Mouse (Mus musculus) heart, embryonic 13.5 days (tissue): ENCODE data around the gene Ccdc160. TPM values are rescaled to one million over a fixed set of nuclear protein-coding genes. Genes with fewer than 3 reads are reported as not detected.

Source experiments
- ATAC-seq: fragments of 200-750 bp; cut with Nextera tagmentation; 2 replicates; pipeline ENCODE4 v1.8.0; 2017; ENCODE audit warnings: moderate TSS enrichment; ENCODE audit not compliant: insufficient number of reproducible peaks, low FRiP score, low TSS enrichment; ENCODE audit errors: extremely low read depth
- H3K27ac ChIP-seq: fragments of 300-500 bp; sonication (generic); replicated peaks from 2 replicates; pipeline ENCODE4 v1.5.1; 2015; ENCODE audit warnings: moderate library complexity, mild to moderate bottlenecking, inconsistent platforms
- H3K27me3 ChIP-seq: fragments of 300-500 bp; sonication (generic); replicated peaks from 2 replicates; pipeline ENCODE4 v1.6.1; 2015; ENCODE audit warnings: mild to moderate bottlenecking, inconsistent platforms
- H3K36me3 ChIP-seq: fragments of 300-500 bp; sonication (generic); 2 replicates; pipeline ENCODE4 v1.6.1; 2015; ENCODE audit warnings: mild to moderate bottlenecking, inconsistent platforms
- H3K4me1 ChIP-seq: fragments of 300-500 bp; sonication (generic); 2 replicates; pipeline ENCODE4 v1.6.1; 2015; ENCODE audit warnings: inconsistent platforms
- H3K4me2 ChIP-seq: fragments of 300-500 bp; sonication (generic); 2 replicates; pipeline ENCODE4 v1.6.1; 2015; ENCODE audit warnings: inconsistent platforms, mild to moderate bottlenecking, moderate library complexity
- H3K4me3 ChIP-seq: fragments of 300-500 bp; sonication (generic); 2 replicates; pipeline ENCODE4 v1.5.1; 2015; ENCODE audit warnings: moderate library complexity, mild to moderate bottlenecking, inconsistent platforms
- H3K9ac ChIP-seq: fragments of 300-500 bp; sonication (generic); 2 replicates; pipeline ENCODE4 v1.6.1; 2015; ENCODE audit warnings: inconsistent platforms, mild to moderate bottlenecking, moderate library complexity
- H3K9me3 ChIP-seq: fragments of 300-500 bp; sonication (generic); 2 replicates; pipeline ENCODE4 v1.6.1; 2016; ENCODE audit warnings: inconsistent platforms
- WGBS: fragments of 180-500 bp; shearing (Covaris S2); methylation state at CpG from one replicate; pipeline ENCODE4 v1.1.7; 2015; ENCODE audit warnings: mixed read lengths; 5-methylcytosine and 5-hydroxymethylcytosine counted together
- polyA plus RNA-seq: library from polyadenylated mRNA; unstranded; fragments of >200 nt; fragmentation: Nextera tagmentation; extraction: Ambion mirVana; gene quantifications from 2 replicates; pipeline ENCODE4 v1.2.1, GENCODE M21; 2015

The Ccdc160 gene
- polyA plus RNA-seq = 0.41 and 0.62 TPM in 2 replicates

DNA sequence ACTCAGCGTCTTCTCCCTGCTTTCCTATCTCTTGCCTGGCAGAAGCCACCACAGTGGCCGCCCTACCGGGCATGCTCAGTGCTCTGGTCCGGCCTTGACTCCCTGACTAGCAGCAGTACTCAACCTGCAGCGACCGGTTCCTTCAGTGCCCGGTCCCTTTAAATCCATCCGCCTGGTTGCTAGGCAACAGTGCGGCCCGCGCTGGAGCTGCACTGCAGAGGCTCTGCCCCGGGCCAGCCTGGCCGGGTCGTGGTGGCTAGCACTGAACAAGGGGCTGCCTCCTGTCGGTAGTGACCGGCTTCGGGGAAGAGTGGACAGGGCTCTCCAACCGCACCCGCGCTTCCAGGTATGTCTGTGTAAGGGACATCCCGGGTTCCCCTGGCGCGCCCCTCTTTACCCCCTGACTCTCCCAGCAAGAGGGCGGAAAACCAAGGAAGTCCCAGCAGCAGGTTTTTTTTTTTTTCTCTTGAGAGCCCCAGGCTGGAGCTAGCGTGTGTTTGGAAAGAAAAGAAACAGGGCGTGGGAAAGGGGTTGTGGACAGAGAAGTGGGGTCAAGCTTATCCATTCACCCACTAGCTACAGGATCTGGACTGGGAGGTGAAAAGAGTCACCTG is at the start of gene Ccdc160:
Gene Ccdc160, plus strand, starts transcription at position 221 of the 614 bp plus-strand sequence.
- Histone ChIP-seq H3K4me3 (peak within 1 kb of the TSS; percentile 51), H3K9me3 (no peaks in the 10 kb centered on the region), H3K4me2 (peak within 1 kb of the TSS; percentile 68), H3K9ac (peak within 1 kb of the TSS; percentile 69), H3K27me3 (no peaks in the 10 kb centered on the region), H3K27ac (no peak within 1 kb of the TSS), H3K36me3 (no peaks in the 10 kb centered on the region), H3K4me1 (no peaks in the 10 kb centered on the region)
- no peak for ATAC-seq
- 13% methylated on average over 21 of the region's 26 CpGs for WGBS

DNA sequence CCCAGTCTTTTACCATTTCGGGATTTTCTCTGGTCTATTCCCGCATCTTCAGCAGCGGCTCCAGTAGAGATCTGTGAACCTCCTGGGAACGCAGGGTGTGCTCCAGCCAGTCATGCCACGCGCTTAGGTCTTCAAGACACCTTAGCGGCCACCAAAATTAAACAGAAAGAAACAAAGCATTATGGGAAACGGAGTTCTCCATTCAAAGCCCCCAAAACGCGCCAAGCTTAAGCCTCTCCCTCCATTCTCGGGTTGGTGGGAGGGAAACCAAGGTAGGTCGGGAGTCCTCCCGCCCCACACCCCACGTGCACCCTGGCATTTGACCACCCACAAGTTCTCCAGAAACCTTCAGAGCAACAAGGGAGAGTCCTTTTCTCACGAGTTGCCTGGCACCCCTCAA is 47.2 kb upstream of the Ccdc160 start:
- no peaks in the 10 kb centered on the region for H3K4me1 ChIP-seq
- peak overlapping the region; percentile 55 for H3K4me3 ChIP-seq
- H3K9me3 ChIP-seq = no peaks in the 10 kb centered on the region
- H3K36me3 ChIP-seq = no peaks in the 10 kb centered on the region
- peaks cover 46% of the 10 kb centered on the region for H3K27me3 ChIP-seq
- WGBS = 12% methylated on average over 15 of the region's 15 CpGs
- H3K9ac ChIP-seq = peak overlapping the region; percentile 44; the same call in 1 of the 2 replicates
- ATAC-seq = no peak
- H3K4me2 ChIP-seq = peak overlapping the region; percentile 86
- no peak overlapping the region for H3K27ac ChIP-seq

DNA sequence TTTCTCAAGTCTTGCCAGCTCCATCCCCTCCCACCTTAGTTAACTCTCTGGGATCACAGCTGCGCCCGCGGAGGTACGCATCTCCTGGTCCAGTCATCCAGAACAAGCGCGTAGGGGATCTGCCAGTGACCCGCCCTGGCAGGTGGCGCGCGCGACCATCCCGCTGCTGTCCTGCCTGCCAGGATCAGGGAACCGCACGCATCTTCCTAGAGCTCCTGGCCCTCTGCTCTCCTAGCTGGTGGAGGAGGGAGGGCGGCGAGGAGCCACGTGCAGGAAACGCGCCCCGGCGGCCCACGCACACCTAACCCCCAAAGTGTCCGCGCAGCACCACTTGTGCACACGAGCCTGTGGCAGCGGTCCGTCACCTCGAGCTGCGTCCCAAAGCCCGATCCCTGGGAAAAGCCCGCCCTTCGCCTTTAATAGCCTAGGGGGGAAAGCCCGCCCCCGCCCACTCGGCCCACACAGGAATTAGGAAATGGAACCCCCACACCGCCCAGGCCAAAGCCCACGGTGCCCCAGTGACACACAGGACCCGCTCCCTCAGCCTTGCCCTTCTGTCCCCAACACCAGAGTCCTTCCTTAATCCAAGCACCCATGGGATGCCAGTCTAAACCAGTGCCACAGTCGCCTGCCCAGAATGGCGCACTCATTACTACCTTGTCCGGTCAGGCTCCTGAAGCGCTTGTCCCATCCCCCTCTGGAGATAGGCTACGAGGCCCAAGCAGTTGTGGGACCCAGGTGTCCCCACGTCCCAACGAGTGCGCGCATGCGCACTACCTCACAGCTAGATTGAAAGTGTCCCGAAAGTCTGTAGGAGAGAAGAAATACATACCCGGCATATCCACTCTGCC is 46.6 kb upstream of the Ccdc160 start:
- no peak overlapping the region for H3K27ac ChIP-seq
- H3K4me2 ChIP-seq = peak overlapping the region; percentile 86
- H3K27me3 ChIP-seq = peaks cover 46% of the 10 kb centered on the region
- no peaks in the 10 kb centered on the region for H3K9me3 ChIP-seq
- 13% methylated on average over 47 of the region's 50 CpGs for WGBS
- H3K4me1 ChIP-seq = no peaks in the 10 kb centered on the region
- peak overlapping the region; percentile 44 for H3K9ac ChIP-seq
- H3K36me3 ChIP-seq = no peaks in the 10 kb centered on the region
- ATAC-seq = no peak
- peak overlapping the region; percentile 55 for H3K4me3 ChIP-seq

DNA sequence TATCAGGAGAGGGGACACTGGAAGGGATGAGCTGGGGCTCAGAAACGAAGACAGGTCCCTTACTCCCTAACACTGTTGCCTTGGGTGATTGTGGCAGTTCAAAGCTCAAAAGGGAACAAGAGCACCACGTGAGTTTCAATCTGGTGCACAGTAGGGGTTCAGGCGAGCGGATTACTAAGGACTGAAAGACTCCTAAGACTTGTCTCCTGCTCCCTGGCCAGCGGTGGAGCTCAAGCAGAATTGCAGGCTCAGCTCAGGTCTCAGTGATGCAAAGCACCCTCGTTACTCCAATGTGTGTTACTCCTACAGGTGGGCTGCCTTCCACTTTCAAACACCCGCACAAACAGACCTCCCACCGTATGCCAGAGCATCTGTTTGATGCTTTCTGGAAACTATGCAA is 45.5 kb upstream of the Ccdc160 start:
- Histone ChIP-seq H3K27ac (no peak overlapping the region), H3K4me3 (no peak overlapping the region), H3K36me3 (no peaks in the 10 kb centered on the region), H3K27me3 (peaks cover 46% of the 10 kb centered on the region), H3K4me1 (no peaks in the 10 kb centered on the region), H3K9me3 (no peaks in the 10 kb centered on the region), H3K9ac (no peak overlapping the region), H3K4me2 (peak overlapping the region; percentile 86)
- ATAC-seq = no peak
- WGBS = 7% methylated on average over 8 of the region's 8 CpGs

DNA sequence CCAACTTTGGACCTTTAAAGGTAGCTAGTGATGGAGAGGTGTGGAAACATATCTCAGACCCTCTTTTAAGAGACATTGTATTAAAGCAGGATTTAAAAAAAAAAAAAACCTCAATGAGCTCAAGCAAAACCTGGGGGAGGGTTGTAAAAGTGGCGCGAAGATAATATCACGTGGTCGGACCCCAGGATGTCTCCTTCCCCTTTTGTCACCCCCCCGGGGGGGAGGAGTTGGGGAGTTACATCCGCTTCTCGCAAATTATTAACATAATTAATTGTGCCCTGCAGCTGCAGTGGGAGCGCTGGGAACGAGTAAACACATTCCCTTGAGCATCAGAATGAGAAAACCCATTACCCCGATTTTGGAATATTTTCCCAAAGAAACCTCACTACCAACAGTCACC is 45.1 kb upstream of the Ccdc160 start:
- Histone ChIP-seq H3K4me3 (no peak overlapping the region), H3K9me3 (no peaks in the 10 kb centered on the region), H3K9ac (no peak overlapping the region), H3K27me3 (peaks cover 46% of the 10 kb centered on the region), H3K36me3 (no peaks in the 10 kb centered on the region), H3K4me1 (no peaks in the 10 kb centered on the region), H3K4me2 (peak overlapping the region; percentile 86), H3K27ac (no peak overlapping the region)
- 21% methylated on average over 10 of the region's 10 CpGs for WGBS
- no peak for ATAC-seq

DNA sequence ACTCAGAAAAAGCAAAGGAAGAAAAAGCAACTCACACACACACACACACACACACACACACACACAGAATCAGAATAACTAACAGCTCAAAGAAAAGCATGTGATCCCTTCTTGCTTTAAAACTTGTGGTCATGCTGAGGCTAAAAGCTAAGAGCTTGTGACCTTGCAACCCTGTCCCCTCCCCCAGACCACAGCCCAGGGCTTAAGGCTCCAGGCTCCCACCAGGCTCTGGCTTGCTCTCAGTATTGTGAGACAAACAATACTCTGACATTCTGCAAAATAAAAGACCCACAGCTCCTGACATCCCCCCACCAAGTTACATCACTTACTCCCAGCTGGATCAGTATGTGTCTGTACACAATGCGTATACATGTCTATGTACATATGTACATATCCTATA is 44.2 kb upstream of the Ccdc160 start:
- Histone ChIP-seq H3K27ac (no peak overlapping the region), H3K9ac (no peak overlapping the region), H3K4me1 (no peaks in the 10 kb centered on the region), H3K4me3 (no peak overlapping the region), H3K27me3 (peaks cover 45% of the 10 kb centered on the region), H3K4me2 (no peak overlapping the region), H3K36me3 (no peaks in the 10 kb centered on the region), H3K9me3 (no peaks in the 10 kb centered on the region)
- 57% methylated on average over 1 of the region's 1 CpGs for WGBS
- ATAC-seq = no peak

DNA sequence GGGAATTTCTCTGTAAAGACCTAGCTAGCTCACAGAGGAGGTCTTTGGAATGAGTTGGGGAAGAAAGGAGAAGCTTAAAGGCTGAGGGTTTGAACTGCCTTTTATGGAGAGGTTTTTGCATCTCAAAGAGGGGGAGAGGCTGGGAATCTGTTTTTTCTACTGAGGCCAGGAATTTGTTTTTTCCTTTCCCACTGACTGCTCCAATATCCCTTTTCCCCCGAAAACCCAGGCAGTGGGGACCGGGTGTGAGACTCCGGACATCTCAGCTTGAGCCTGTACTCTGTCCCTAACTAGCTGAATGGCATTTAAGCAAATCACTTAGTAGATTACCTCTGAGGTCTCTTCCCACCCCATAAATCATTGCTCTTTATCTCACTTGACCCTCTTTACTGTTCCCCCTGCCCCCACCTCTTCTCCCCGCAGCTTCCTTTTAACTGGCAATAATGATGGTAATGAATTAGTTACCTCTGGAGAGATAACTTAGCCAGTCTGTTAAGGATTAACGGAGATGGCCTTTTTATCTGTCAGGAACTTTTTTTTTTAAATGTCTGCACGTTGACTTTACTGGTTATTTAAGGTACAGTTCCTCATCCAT is 37.4 kb upstream of the Ccdc160 start:
- WGBS = 12% methylated on average over 6 of the region's 6 CpGs
- no peaks in the 10 kb centered on the region for H3K36me3 ChIP-seq
- H3K27me3 ChIP-seq = peaks cover 7% of the 10 kb centered on the region; the same call in 1 of the 2 replicates
- no peaks in the 10 kb centered on the region for H3K9me3 ChIP-seq
- no peak overlapping the region for H3K9ac ChIP-seq
- no peak for ATAC-seq
- H3K4me2 ChIP-seq = no peak overlapping the region
- H3K27ac ChIP-seq = no peak overlapping the region
- no peak overlapping the region for H3K4me3 ChIP-seq
- H3K4me1 ChIP-seq = no peaks in the 10 kb centered on the region

DNA sequence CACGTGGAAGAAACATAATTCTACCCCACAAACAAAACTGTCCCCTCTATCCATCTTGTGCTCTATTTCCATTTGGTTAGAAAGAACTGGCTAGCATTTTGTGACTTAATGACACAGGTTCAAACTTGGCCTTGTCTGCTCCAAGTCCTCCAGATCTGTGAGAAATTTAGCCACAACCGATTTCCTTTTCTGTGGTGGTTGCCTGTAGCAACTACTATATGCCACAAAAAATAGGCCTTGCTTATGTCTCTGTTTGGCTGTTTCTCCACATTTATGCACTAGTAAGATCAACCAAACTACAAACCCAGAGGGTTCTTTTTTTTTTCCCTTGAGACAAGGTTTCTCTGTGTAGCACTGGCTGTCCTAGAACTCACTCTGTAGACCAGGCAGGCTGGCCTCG is 33.8 kb upstream of the Ccdc160 start:
- no peak overlapping the region for H3K9ac ChIP-seq
- no peak for ATAC-seq
- H3K27me3 ChIP-seq = peaks cover 7% of the 10 kb centered on the region; the same call in 1 of the 2 replicates
- H3K4me1 ChIP-seq = no peaks in the 10 kb centered on the region
- H3K4me3 ChIP-seq = no peak overlapping the region
- no peak overlapping the region for H3K4me2 ChIP-seq
- H3K27ac ChIP-seq = no peak overlapping the region
- H3K9me3 ChIP-seq = no peaks in the 10 kb centered on the region
- 63% methylated on average over 3 of the region's 3 CpGs for WGBS
- H3K36me3 ChIP-seq = no peaks in the 10 kb centered on the region

DNA sequence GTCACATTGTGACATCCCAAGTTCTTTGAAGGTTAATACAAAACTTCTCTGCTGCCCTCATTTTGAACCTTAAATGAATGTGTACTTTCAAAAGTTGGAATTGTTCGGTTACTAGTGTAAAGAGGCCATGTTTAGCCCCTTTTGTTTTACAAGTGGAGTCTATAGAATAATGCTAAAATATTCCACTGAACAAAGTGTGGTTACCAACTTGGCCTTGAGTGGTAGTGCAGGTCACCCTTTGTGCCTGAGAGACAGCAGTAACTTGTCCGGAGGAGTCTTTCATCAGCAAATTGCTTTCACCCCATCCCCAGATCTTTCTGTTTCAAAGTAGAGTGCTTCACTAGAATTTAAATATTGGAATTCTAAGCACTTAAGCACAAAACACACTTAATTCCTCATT is 31.8 kb upstream of the Ccdc160 start:
- 75% methylated on average over 2 of the region's 2 CpGs for WGBS

DNA sequence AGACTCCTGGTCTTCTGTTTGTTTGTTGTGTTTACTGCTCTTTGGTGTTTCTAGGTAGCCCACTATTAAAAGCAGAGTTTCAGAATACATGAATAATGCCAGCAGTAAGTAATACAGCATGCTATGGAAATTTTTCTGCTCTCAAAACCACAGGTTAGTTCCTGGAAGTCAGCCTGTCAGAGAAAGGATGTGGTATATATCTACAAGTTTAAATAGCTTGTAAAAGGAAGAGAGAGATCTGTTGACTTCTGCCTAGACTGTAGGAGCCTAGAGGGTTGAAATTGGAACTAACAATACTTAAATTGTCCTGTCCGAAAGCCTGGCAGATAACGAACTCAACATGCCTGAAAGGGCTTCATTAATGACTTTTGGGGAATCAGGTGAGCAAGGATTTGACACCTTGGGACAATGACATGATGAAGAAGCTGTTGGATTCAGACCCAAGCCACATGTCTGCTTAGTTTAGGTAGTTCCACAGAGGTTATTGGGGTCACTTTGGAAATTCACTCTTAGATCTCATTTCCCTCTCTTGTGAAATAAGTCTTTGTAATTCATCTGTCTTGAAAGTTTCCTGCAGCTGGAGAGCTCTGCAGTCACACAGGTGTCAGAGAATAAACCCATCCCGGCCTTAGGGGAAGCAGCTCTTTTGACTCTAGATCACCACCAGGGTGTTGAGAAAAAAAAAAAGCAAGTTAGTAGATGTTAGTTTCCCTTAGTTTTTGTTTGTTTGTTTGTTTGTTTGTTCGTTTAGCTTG is 30.6 kb upstream of the Ccdc160 start:
- WGBS = 50% methylated on average over 4 of the region's 4 CpGs
- H3K4me3 ChIP-seq = no peak overlapping the region
- no peak overlapping the region for H3K9ac ChIP-seq
- no peaks in the 10 kb centered on the region for H3K4me1 ChIP-seq
- H3K9me3 ChIP-seq = no peaks in the 10 kb centered on the region
- no peak overlapping the region for H3K27ac ChIP-seq
- no peaks in the 10 kb centered on the region for H3K27me3 ChIP-seq
- no peak overlapping the region for H3K4me2 ChIP-seq
- H3K36me3 ChIP-seq = no peaks in the 10 kb centered on the region
- no peak for ATAC-seq

More for the DNA sequence above, 31.8 kb upstream of the Ccdc160 start:
- no peaks in the 10 kb centered on the region for H3K4me1 ChIP-seq
- ATAC-seq = no peak
- no peak overlapping the region for H3K4me2 ChIP-seq
- no peak overlapping the region for H3K9ac ChIP-seq
- H3K36me3 ChIP-seq = no peaks in the 10 kb centered on the region
- no peak overlapping the region for H3K27ac ChIP-seq
- H3K9me3 ChIP-seq = no peaks in the 10 kb centered on the region
- H3K4me3 ChIP-seq = no peak overlapping the region
- no peaks in the 10 kb centered on the region for H3K27me3 ChIP-seq

DNA sequence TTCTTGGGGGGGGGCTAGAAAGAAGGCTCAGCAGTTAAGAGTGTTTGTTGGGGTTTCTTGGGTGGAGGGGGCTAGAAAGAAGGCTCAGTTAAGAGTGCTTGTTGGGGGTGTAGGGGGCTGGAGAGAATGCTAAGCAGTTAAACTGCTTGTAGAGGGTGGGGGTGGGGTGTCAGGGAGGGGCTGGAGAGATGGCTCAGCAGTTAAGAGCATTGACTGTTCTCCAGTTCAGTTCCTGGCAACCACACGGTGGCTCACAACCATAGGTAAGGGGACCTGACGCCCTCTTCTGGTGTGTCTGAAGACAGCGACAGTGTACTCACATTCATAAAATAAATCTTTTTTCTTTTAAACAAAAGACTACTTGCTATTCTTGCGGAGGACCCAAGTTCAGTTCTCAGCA is 28.8 kb upstream of the Ccdc160 start:
- 58% methylated on average over 4 of the region's 4 CpGs for WGBS
- H3K27me3 ChIP-seq = no peaks in the 10 kb centered on the region
- ATAC-seq = no peak
- no peaks in the 10 kb centered on the region for H3K36me3 ChIP-seq
- H3K9me3 ChIP-seq = no peaks in the 10 kb centered on the region
- no peak overlapping the region for H3K4me3 ChIP-seq
- no peak overlapping the region for H3K27ac ChIP-seq
- no peak overlapping the region for H3K9ac ChIP-seq
- H3K4me2 ChIP-seq = no peak overlapping the region
- no peaks in the 10 kb centered on the region for H3K4me1 ChIP-seq
